Mouse (Mus musculus) gonadal fat pad, adult 2 months (tissue): Measurements from ENCODE around the gene Parp16. TPM values are rescaled to one million over a fixed set of nuclear protein-coding genes. Genes with fewer than 3 reads are reported as not detected.
"Not testable (repeated sequence)": the region's sequence is repeated elsewhere in the genome, so short reads cannot be mapped to it uniquely, and the experiment has no call there.

Experiments
- DNase-seq: peaks from one replicate; pipeline ENCODE4 v3.0.0-alpha.2; 2012; ENCODE audit warnings: low read depth
- polyA plus RNA-seq: library from polyadenylated mRNA; depleted of rRNA; stranded (reverse); fragments of >200 nt; gene quantifications from 2 replicates; pipeline ENCODE4 v1.2.3, GENCODE M21; 2012; rRNA removed

The Parp16 gene
- polyA plus RNA-seq, 1 experiment = 12.9 TPM

DNA sequence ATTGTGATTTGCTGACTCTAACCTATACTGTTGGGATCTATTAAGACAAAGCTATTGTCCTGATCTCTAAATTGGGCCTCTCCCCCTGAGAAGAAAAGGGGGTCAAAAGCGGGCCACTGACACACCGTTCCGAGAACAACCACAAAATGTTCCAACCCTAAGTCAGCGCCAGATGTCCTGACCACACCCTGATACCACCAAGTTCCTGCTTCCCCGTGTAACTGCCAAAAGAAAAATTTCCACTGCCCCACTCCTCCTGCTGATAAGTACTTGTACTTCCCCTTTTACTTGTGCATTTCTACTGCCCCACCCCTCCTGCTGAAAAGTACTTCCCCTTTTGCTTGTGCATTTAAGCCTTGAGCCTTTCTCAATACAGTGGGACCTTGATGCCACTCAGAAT, 93.1 kb downstream of the Parp16 start:
- not testable (repeated sequence) for DNase-seq

Other genes with a start within 250 kb of the Parp16 start
- 0.04 TPM in 2 replicates for gene Slc24a1, start 243.7 kb upstream of the Parp16 start, polyA plus RNA-seq
- gene Ints14, start 234.4 kb upstream of the Parp16 start, polyA plus RNA-seq = 17.1 and 17.7 TPM in 2 replicates
- 36.9 and 43.2 TPM in 2 replicates for gene Hacd3, start 173.7 kb upstream of the Parp16 start, polyA plus RNA-seq
- 44.8 and 55.8 TPM in 2 replicates for gene Dpp8, start 162.9 kb upstream of the Parp16 start, polyA plus RNA-seq
- gene Igdcc4, start 93.9 kb upstream of the Parp16 start, polyA plus RNA-seq = 2.9 and 4.7 TPM in 2 replicates
- 0.43 and 0.77 TPM in 2 replicates for gene Igdcc3, start 54.2 kb upstream of the Parp16 start, polyA plus RNA-seq
- 21.1 and 31.7 TPM in 2 replicates for gene Cilp, start 69.8 kb downstream of the Parp16 start, polyA plus RNA-seq
- 11.5 and 11.6 TPM in 2 replicates for gene Clpx, start 98.9 kb downstream of the Parp16 start, polyA plus RNA-seq
- gene Pdcd7, start 150.8 kb downstream of the Parp16 start, polyA plus RNA-seq = 6.5 and 9.1 TPM in 2 replicates
- gene Ubap1l, start 165.7 kb downstream of the Parp16 start, polyA plus RNA-seq = 0.15 and 0.20 TPM in 2 replicates
- 0.79 and 0.99 TPM in 2 replicates for gene Kbtbd13, start 196.3 kb downstream of the Parp16 start, polyA plus RNA-seq
- gene Rasl12, start 203.2 kb downstream of the Parp16 start, polyA plus RNA-seq = 35.6 and 36.9 TPM in 2 replicates
- not detected in 2 replicates for gene Slc51b, start 227.6 kb downstream of the Parp16 start, polyA plus RNA-seq
- gene Mtfmt, start 240.4 kb downstream of the Parp16 start, polyA plus RNA-seq = 9.3 and 11.4 TPM in 2 replicates